Mouse (Mus musculus): ENCODE measurements around the gene Rps27a. TPM values are rescaled to one million over a fixed set of nuclear protein-coding genes. Genes with fewer than 3 reads are reported as not detected.

Gene Rps27a
- total and polyA plus RNA-seq, 2 experiments from 2014 or later: 334 to 550 TPM

GRCm38 (mm10) chr11:29571536-29571935 lies 23.6 kb upstream of the Rps27a start:
- DNase-seq (ENCODE audit: low spot score) (no peak), ATAC-seq (ENCODE audit: insufficient read depth, low read depth) (no peak)
- no peak for TF ChIP-seq EP300 (IDR thresholded peaks at IDR 0.05; ENCODE audit: low read depth)
- Histone ChIP-seq H3K27me3 (ENCODE audit: control insufficient read depth, insufficient read depth, low read length) (no peaks in the 10 kb centered on the region), H3K9me3 (replicated peaks; ENCODE audit: control insufficient read depth, low read length) (no peaks in the 10 kb centered on the region), H3K4me1 (ENCODE audit: control insufficient read depth, insufficient read depth) (no peaks in the 10 kb centered on the region), H3K36me3 (replicated peaks; ENCODE audit: control insufficient read depth, insufficient read depth, low read length) (no peaks in the 10 kb centered on the region), H3K9ac (replicated peaks; ENCODE audit: low read depth, low read length) (no peak overlapping the region), H3K4me3 (ENCODE audit: low read depth, low read length) (no peak overlapping the region), H3K27ac (ENCODE audit: low read depth) (no peak overlapping the region), H3K4me2 (ENCODE audit: low read depth, low read length) (no peak overlapping the region)
- 44% methylated on average over 3 of the region's 3 CpGs for whole genome bisulfite sequencing

- Histone ChIP-seq H3K4me2 (ENCODE audit: low read depth, low read length) (no peak overlapping the region), H3K4me1 (ENCODE audit: control insufficient read depth, insufficient read depth) (no peaks in the 10 kb centered on the region), H3K27me3 (ENCODE audit: control insufficient read depth, insufficient read depth, low read length) (no peaks in the 10 kb centered on the region), H3K27ac (ENCODE audit: low read depth) (no peak overlapping the region), H3K4me3 (ENCODE audit: low read depth, low read length) (no peak overlapping the region), H3K9me3 (replicated peaks; ENCODE audit: control insufficient read depth, low read length) (no peaks in the 10 kb centered on the region), H3K36me3 (replicated peaks; ENCODE audit: control insufficient read depth, insufficient read depth, low read length) (no peaks in the 10 kb centered on the region), H3K9ac (replicated peaks; ENCODE audit: low read depth, low read length) (no peak overlapping the region)
- DNase-seq (ENCODE audit: low spot score) (no peak), ATAC-seq (ENCODE audit: insufficient read depth, low read depth) (no peak)
- TF ChIP-seq CTCF (IDR thresholded peaks at IDR 0.05; ENCODE audit: low read depth) (no peak), EP300 (IDR thresholded peaks at IDR 0.05; ENCODE audit: low read depth) (no peak)
- 76% methylated on average over 2 of the region's 2 CpGs for WGBS
Observed at GRCm38 (mm10) chr11:29563406-29563805, 15.5 kb upstream of the Rps27a start.

- Histone ChIP-seq H3K4me1 (ENCODE audit: control insufficient read depth, insufficient read depth) (no peaks in the 10 kb centered on the region), H3K27me3 (ENCODE audit: control insufficient read depth, insufficient read depth, low read length) (no peaks in the 10 kb centered on the region), H3K4me2 (ENCODE audit: low read depth, low read length) (no peak overlapping the region), H3K9ac (replicated peaks; ENCODE audit: low read depth, low read length) (no peak overlapping the region), H3K27ac (ENCODE audit: low read depth) (no peak overlapping the region), H3K9me3 (replicated peaks; ENCODE audit: control insufficient read depth, low read length) (no peaks in the 10 kb centered on the region), H3K4me3 (ENCODE audit: low read depth, low read length) (no peak overlapping the region), H3K36me3 (replicated peaks; ENCODE audit: control insufficient read depth, insufficient read depth, low read length) (no peaks in the 10 kb centered on the region)
- no peak for TF ChIP-seq EP300 (IDR thresholded peaks at IDR 0.05; ENCODE audit: low read depth)
- TF ChIP-seq CTCF (IDR thresholded peaks at IDR 0.05; ENCODE audit: low read depth): no peak
- ATAC-seq (ENCODE audit: insufficient read depth, low read depth) (no peak), DNase-seq (ENCODE audit: low spot score) (no peak)
- WGBS: 77% methylated on average over 3 of the region's 3 CpGs
Observed at GRCm38 (mm10) chr11:29560990-29561389, 13.1 kb upstream of the Rps27a start.

GRCm38 (mm10) chr11:29560452-29560851 lies 12.5 kb upstream of the Rps27a start:
- no peak overlapping the region for H3K27ac ChIP-seq (ENCODE audit: low read depth)
- TF ChIP-seq CTCF (IDR thresholded peaks at IDR 0.05; ENCODE audit: low read depth) (no peak), EP300 (IDR thresholded peaks at IDR 0.05; ENCODE audit: low read depth) (no peak)
- no peak overlapping the region for H3K4me3 ChIP-seq (ENCODE audit: low read depth, low read length)
- no peak for DNase-seq (ENCODE audit: low spot score)
- no peak overlapping the region for H3K4me2 ChIP-seq (ENCODE audit: low read depth, low read length)
- H3K27me3 ChIP-seq (ENCODE audit: control insufficient read depth, insufficient read depth, low read length): no peaks in the 10 kb centered on the region
- no peak overlapping the region for H3K9ac ChIP-seq (replicated peaks; ENCODE audit: low read depth, low read length)
- H3K9me3 ChIP-seq (replicated peaks; ENCODE audit: control insufficient read depth, low read length): no peaks in the 10 kb centered on the region
- no peaks in the 10 kb centered on the region for H3K4me1 ChIP-seq (ENCODE audit: control insufficient read depth, insufficient read depth)
- ATAC-seq (ENCODE audit: insufficient read depth, low read depth): no peak
- WGBS: 76% methylated on average over 9 of the region's 9 CpGs
- H3K36me3 ChIP-seq (replicated peaks; ENCODE audit: control insufficient read depth, insufficient read depth, low read length): no peaks in the 10 kb centered on the region

GRCm38 (mm10) chr11:29549425-29549778 lies 1.5 kb upstream of the Rps27a start:
- H3K4me1 ChIP-seq (ENCODE audit: control insufficient read depth, insufficient read depth): peaks cover 11% of the 10 kb centered on the region; the same call in 1 of the 2 replicates
- no peaks in the 10 kb centered on the region for H3K27me3 ChIP-seq (ENCODE audit: control insufficient read depth, insufficient read depth, low read length)
- 25% methylated on average over 1 of the region's 1 CpGs for WGBS
- no peaks in the 10 kb centered on the region for H3K9me3 ChIP-seq (replicated peaks; ENCODE audit: control insufficient read depth, low read length)
- H3K36me3 ChIP-seq (replicated peaks; ENCODE audit: control insufficient read depth, insufficient read depth, low read length): peaks cover 16% of the 10 kb centered on the region
- no peak overlapping the region for H3K4me2 ChIP-seq (ENCODE audit: low read depth, low read length)
- TF ChIP-seq EP300 (IDR thresholded peaks at IDR 0.05; ENCODE audit: low read depth) (no peak), CTCF (IDR thresholded peaks at IDR 0.05; ENCODE audit: low read depth) (no peak)
- DNase-seq (ENCODE audit: low spot score) (peak; percentile 49), ATAC-seq (ENCODE audit: insufficient read depth, low read depth) (no peak)
- H3K9ac ChIP-seq (replicated peaks; ENCODE audit: low read depth, low read length): no peak overlapping the region
- H3K27ac ChIP-seq (ENCODE audit: low read depth): no peak overlapping the region
- H3K4me3 ChIP-seq (ENCODE audit: low read depth, low read length): no peak overlapping the region
